Mouse (Mus musculus): ENCODE data around the gene Trim17.

GRCm38 (mm10) chr11:58999158-58999557 lies 44.7 kb downstream of the Trim17 start:
- TF ChIP-seq CTCF (IDR thresholded peaks at IDR 0.05; ENCODE audit: extremely low read depth, insufficient read depth, insufficient read length, insufficient replicate concordance) (no peak), POLR2A (IDR thresholded peaks at IDR 0.05; ENCODE audit: low read depth, low read length) (no peak)

Measured in spleen, adult 2 months (tissue).